In genomic region chr10:50904764-50905701, GRCm38 (mm10) we compare ENCODE assay signal across 14 mouse cellular contexts. TPM values are rescaled to one million over a fixed set of nuclear protein-coding genes. Genes with fewer than 3 reads are reported as not detected.
A peak's percentile ranks its signal among the peaks of the same experiment; 100 is the strongest.
DNase-seq lines count a peak whose midpoint lies in the region; ATAC-seq and TF ChIP-seq lines count a peak whose summit lies in the region.
"Had no signal": no experiment of that assay in that cellular context is flagged by ENCODE, and none has a peak within 500 bp of the region (broad histone marks: within the 10 kb centered on the region; RNA-seq: fewer than 3 reads in every experiment).

No protein-coding gene starts in this region.

- peak; percentile 28 for DNase-seq in lung, embryonic 14.5 days
- DNase-seq in lung, adult 2 months, result no peak
- no peak for DNase-seq in hindbrain, embryonic 14.5 days (ENCODE audit: low spot score)
- no peak for DNase-seq in layer of hippocampus, adult 11-12 months (ENCODE audit: low spot score)
- no peak for DNase-seq in gastrocnemius, postnatal 25 days
- DNase-seq: layer of hippocampus, postnatal 36 days; thymus, postnatal 25 days had no signal

- no peak for TF ChIP-seq POLR2A in lung, adult 2 months (IDR thresholded peaks at IDR 0.05; ENCODE audit: borderline replicate concordance, extremely low read depth, low read depth, low read length)

- no peak overlapping the region for H3K4me2 ChIP-seq in lung, embryonic 14.5 days
- H3K4me2 ChIP-seq in embryonic facial prominence, embryonic 12.5 days (replicated peaks), result no peak overlapping the region
- H3K4me2 ChIP-seq in hindbrain, embryonic 14.5 days (replicated peaks), result no peak overlapping the region
- no peak overlapping the region for H3K4me2 ChIP-seq in midbrain, embryonic 16.5 days (ENCODE audit: low read length)
- H3K4me2 ChIP-seq: neural tube, embryonic 12.5 days had no signal

- H3K9me3 ChIP-seq in lung, embryonic 14.5 days (ENCODE audit: low read depth, low read length), result no peaks in the 10 kb centered on the region
- no peaks in the 10 kb centered on the region for H3K9me3 ChIP-seq in embryonic facial prominence, embryonic 12.5 days
- no peaks in the 10 kb centered on the region for H3K9me3 ChIP-seq in hindbrain, embryonic 14.5 days (ENCODE audit: control insufficient read depth, low read length)
- H3K9me3 ChIP-seq in midbrain, embryonic 16.5 days (replicated peaks; ENCODE audit: control insufficient read depth, low read length, poor library complexity, severe bottlenecking), result no peaks in the 10 kb centered on the region
- H3K9me3 ChIP-seq: neural tube, embryonic 12.5 days had no signal

- no peak for TF ChIP-seq CTCF in lung, embryonic 14.5 days (IDR thresholded peaks at IDR 0.05; ENCODE audit: low read depth)
- TF ChIP-seq CTCF in lung, adult 2 months (IDR thresholded peaks at IDR 0.05; ENCODE audit: insufficient read depth, low read length), result no peak

- H3K9ac ChIP-seq in lung, embryonic 14.5 days, result no peak overlapping the region
- no peak overlapping the region for H3K9ac ChIP-seq in embryonic facial prominence, embryonic 12.5 days
- H3K9ac ChIP-seq in hindbrain, embryonic 14.5 days, result no peak overlapping the region
- no peak overlapping the region for H3K9ac ChIP-seq in midbrain, embryonic 16.5 days (ENCODE audit: low read depth, low read length)
- H3K9ac ChIP-seq: liver, embryonic 14.5 days; neural tube, embryonic 12.5 days had no signal

- no peak for ATAC-seq in lung, embryonic 14.5 days (ENCODE audit: insufficient read depth)
- peak; percentile 29; the same call in 1 of the 2 replicates for ATAC-seq in embryonic facial prominence, embryonic 12.5 days (ENCODE audit: insufficient number of reproducible peaks, insufficient read depth, low FRiP score, low TSS enrichment)
- ATAC-seq in hindbrain, embryonic 14.5 days (ENCODE audit: low FRiP score), result peak; percentile 38; the same call in 1 of the 2 replicates
- ATAC-seq in midbrain, embryonic 16.5 days, result peak; percentile 8; the same call in 1 of the 2 replicates

- H3K27me3 ChIP-seq in lung, embryonic 14.5 days (ENCODE audit: insufficient read depth, low read length), result peaks cover 99% of the 10 kb centered on the region
- peaks cover 86% of the 10 kb centered on the region for H3K27me3 ChIP-seq in embryonic facial prominence, embryonic 12.5 days
- peaks cover 98% of the 10 kb centered on the region for H3K27me3 ChIP-seq in hindbrain, embryonic 14.5 days (ENCODE audit: control insufficient read depth, insufficient read depth, low read length)
- peaks cover 61% of the 10 kb centered on the region for H3K27me3 ChIP-seq in midbrain, embryonic 16.5 days (ENCODE audit: control insufficient read depth, insufficient read depth, low read depth, low read length)

- H3K4me3 ChIP-seq in lung, embryonic 14.5 days (ENCODE audit: low read depth, low read length), result no peak overlapping the region
- H3K4me3 ChIP-seq in lung, adult 2 months (replicated peaks; ENCODE audit: extremely low read depth, low read depth, low read length), result no peak overlapping the region
- no peak overlapping the region for H3K4me3 ChIP-seq in embryonic facial prominence, embryonic 12.5 days
- no peak overlapping the region for H3K4me3 ChIP-seq in hindbrain, embryonic 14.5 days (replicated peaks; ENCODE audit: low read length)
- H3K4me3 ChIP-seq in midbrain, embryonic 16.5 days (ENCODE audit: low read depth, low read length), result no peak overlapping the region; the same call in 1 of the 2 replicates
- H3K4me3 ChIP-seq: neural tube, embryonic 12.5 days had no signal

- no peaks in the 10 kb centered on the region for H3K4me1 ChIP-seq in lung, embryonic 14.5 days (ENCODE audit: insufficient read depth)
- no peaks in the 10 kb centered on the region for H3K4me1 ChIP-seq in lung, adult 2 months (ENCODE audit: control insufficient read depth, insufficient read depth, low read length)
- H3K4me1 ChIP-seq in embryonic facial prominence, embryonic 12.5 days, result 0 out of 2 replicates have a peak, but pooled peaks cover under 1% of the 10 kb centered on the region
- H3K4me1 ChIP-seq in hindbrain, embryonic 14.5 days (replicated peaks; ENCODE audit: control insufficient read depth, insufficient read depth, low read length), result no peaks in the 10 kb centered on the region
- H3K4me1 ChIP-seq in midbrain, embryonic 16.5 days (ENCODE audit: control insufficient read depth, insufficient read depth, low read length), result no peaks in the 10 kb centered on the region

- no peaks in the 10 kb centered on the region for H3K36me3 ChIP-seq in lung, embryonic 14.5 days (ENCODE audit: insufficient read depth)
- H3K36me3 ChIP-seq in embryonic facial prominence, embryonic 12.5 days, result no peaks in the 10 kb centered on the region
- H3K36me3 ChIP-seq in hindbrain, embryonic 14.5 days (replicated peaks; ENCODE audit: control insufficient read depth, insufficient read depth), result no peaks in the 10 kb centered on the region
- no peaks in the 10 kb centered on the region for H3K36me3 ChIP-seq in midbrain, embryonic 16.5 days (ENCODE audit: control insufficient read depth, insufficient read depth, low read length)
- H3K36me3 ChIP-seq: neural tube, embryonic 12.5 days had no signal

- H3K27ac ChIP-seq in lung, embryonic 14.5 days (ENCODE audit: low read depth), result no peak overlapping the region
- no peak overlapping the region for H3K27ac ChIP-seq in embryonic facial prominence, embryonic 12.5 days
- H3K27ac ChIP-seq in hindbrain, embryonic 14.5 days, result no peak overlapping the region
- H3K27ac ChIP-seq in midbrain, embryonic 16.5 days (ENCODE audit: low read length), result no peak overlapping the region
- H3K27ac ChIP-seq: liver, embryonic 14.5 days; macrophage; neural tube, embryonic 12.5 days had no signal

- 16% methylated on average over 29 of the region's 29 CpGs for WGBS in lung, embryonic 14.5 days
- 16% methylated on average over 29 of the region's 29 CpGs for WGBS in lung, adult 2 months
- 5% methylated on average over 29 of the region's 29 CpGs for WGBS in embryonic facial prominence, embryonic 12.5 days
- 3% methylated on average over 29 of the region's 29 CpGs for WGBS in hindbrain, embryonic 14.5 days
- WGBS in midbrain, embryonic 16.5 days, result 3% methylated on average over 29 of the region's 29 CpGs

RNA-seq across cellular contexts. Expression of gene Sim1, which starts 10.5 kb away (rescaled TPM):
- 0.04 and 0.05 TPM in 2 replicates for polyA plus RNA-seq in lung, embryonic 14.5 days (2014; fragmentation: Nextera tagmentation; extraction: Ambion mirVana)
- 0.19 TPM in 1 of 2 replicates, not detected in the other for polyA plus RNA-seq in lung, adult 2 months (2012; rRNA removed)
- 1.7 and 2.4 TPM in 2 replicates for polyA plus RNA-seq in embryonic facial prominence, embryonic 12.5 days (2016; fragmentation: Nextera tagmentation; extraction: Ambion mirVana)
- 0.08 and 0.59 TPM in 2 replicates for polyA plus RNA-seq in hindbrain, embryonic 14.5 days (2014; fragmentation: Nextera tagmentation; extraction: Ambion mirVana)
- 2.0 and 2.8 TPM in 2 replicates for polyA plus RNA-seq in midbrain, embryonic 16.5 days (2015; fragmentation: Nextera tagmentation; extraction: Ambion mirVana)
- total RNA-seq in gastrocnemius, postnatal 25 days (2021), result under 1 TPM; 0.18 to 0.64 TPM
- total RNA-seq: heart, adult 8-10 months; hematopoietic stem cell, adult 5-6 weeks; layer of hippocampus, postnatal 36 days had no signal
- polyA plus RNA-seq: liver, embryonic 14.5 days; macrophage had no signal
